Mouse (Mus musculus) heart, embryonic 16.5 days (tissue): Measurements from ENCODE around the gene Nutm1. TPM values are rescaled to one million over a fixed set of nuclear protein-coding genes. Genes with fewer than 3 reads are reported as not detected.
A peak's percentile ranks its signal among the peaks of the same experiment; 100 is the strongest.

Experiments
- ATAC-seq: fragments of 200-750 bp; cut with Nextera tagmentation; replicated peaks from 2 replicates; pipeline ENCODE4 v1.8.0; 2017; ENCODE audit warnings: moderate number of reproducible peaks; ENCODE audit not compliant: insufficient read depth, low FRiP score; ENCODE audit errors: extremely low read depth
- H3K27ac ChIP-seq: fragments of 300-500 bp; sonication (generic); 2 replicates; pipeline ENCODE4 v1.5.1; 2014; ENCODE audit warnings: mild to moderate bottlenecking, low read length, control low read depth, moderate library complexity
- H3K27me3 ChIP-seq: fragments of 300-500 bp; sonication (generic); 2 replicates; pipeline ENCODE4 v1.6.1; 2014; ENCODE audit warnings: low read length, mixed read lengths; ENCODE audit not compliant: control insufficient read depth, insufficient read depth
- H3K36me3 ChIP-seq: fragments of 300-500 bp; sonication (generic); 2 replicates; pipeline ENCODE4 v1.6.1; 2014; ENCODE audit not compliant: control insufficient read depth, insufficient read depth
- H3K4me1 ChIP-seq: fragments of 300-500 bp; sonication (generic); 2 replicates; pipeline ENCODE4 v1.6.1; 2014; ENCODE audit warnings: low read length, mixed read lengths; ENCODE audit not compliant: control insufficient read depth, insufficient read depth
- H3K4me2 ChIP-seq: fragments of 300-500 bp; sonication (generic); 2 replicates; pipeline ENCODE4 v1.6.1; 2014; ENCODE audit warnings: low read depth, mild to moderate bottlenecking, control low read depth, low read length
- H3K4me3 ChIP-seq: fragments of 300-500 bp; sonication (generic); 2 replicates; pipeline ENCODE4 v1.5.1; 2014; ENCODE audit warnings: mild to moderate bottlenecking, control low read depth, low read length
- H3K9ac ChIP-seq: fragments of 300-500 bp; sonication (generic); 2 replicates; pipeline ENCODE4 v1.6.1; 2014; ENCODE audit warnings: low read length, control low read depth
- H3K9me3 ChIP-seq: fragments of 300-500 bp; sonication (generic); replicated peaks from 2 replicates; pipeline ENCODE4 v1.6.1; 2016; ENCODE audit warnings: low read length; ENCODE audit not compliant: control insufficient read depth
- WGBS: fragments of 180-500 bp; shearing (Covaris S2); extraction: QIAGEN DNeasy Blood & Tissue Kit; methylation state at CpG from one replicate; pipeline ENCODE4 v1.1.7; 2014; 5-methylcytosine and 5-hydroxymethylcytosine counted together
- polyA plus RNA-seq: library from polyadenylated mRNA; unstranded; fragments of >200 nt; fragmentation: Nextera tagmentation; extraction: Ambion mirVana; gene quantifications from 2 replicates; pipeline ENCODE4 v1.2.1, GENCODE M21; 2015

Nutm1 gene
- polyA plus RNA-seq, 1 experiment from 2014 or later, result not detected

DNA sequence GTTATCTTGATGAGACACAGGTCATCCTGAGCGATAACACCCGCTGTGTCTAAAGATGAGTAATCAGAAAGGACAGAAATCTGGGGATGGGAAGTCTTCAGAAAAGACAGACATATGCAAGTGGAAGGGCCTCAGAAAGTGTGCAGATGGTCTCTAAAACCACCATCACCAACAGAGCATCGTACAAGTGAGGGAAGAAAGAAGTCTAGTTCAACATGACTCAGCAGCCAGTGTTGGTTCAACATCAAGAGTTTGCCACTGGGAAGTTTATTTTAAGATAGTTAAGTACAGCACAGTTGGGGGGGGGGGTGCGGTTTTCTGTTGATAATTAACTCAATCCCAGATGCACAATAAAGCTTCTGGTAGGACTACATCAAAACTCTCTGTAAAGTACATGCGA, 38.2 kb downstream of the Nutm1 start:
- Histone ChIP-seq H3K9ac (no peak overlapping the region), H3K9me3 (no peaks in the 10 kb centered on the region), H3K4me1 (no peaks in the 10 kb centered on the region), H3K36me3 (no peaks in the 10 kb centered on the region), H3K27ac (no peak overlapping the region), H3K4me2 (no peak overlapping the region), H3K27me3 (no peaks in the 10 kb centered on the region), H3K4me3 (no peak overlapping the region)
- no peak for ATAC-seq
- WGBS, result 77% methylated on average over 5 of the region's 5 CpGs

DNA sequence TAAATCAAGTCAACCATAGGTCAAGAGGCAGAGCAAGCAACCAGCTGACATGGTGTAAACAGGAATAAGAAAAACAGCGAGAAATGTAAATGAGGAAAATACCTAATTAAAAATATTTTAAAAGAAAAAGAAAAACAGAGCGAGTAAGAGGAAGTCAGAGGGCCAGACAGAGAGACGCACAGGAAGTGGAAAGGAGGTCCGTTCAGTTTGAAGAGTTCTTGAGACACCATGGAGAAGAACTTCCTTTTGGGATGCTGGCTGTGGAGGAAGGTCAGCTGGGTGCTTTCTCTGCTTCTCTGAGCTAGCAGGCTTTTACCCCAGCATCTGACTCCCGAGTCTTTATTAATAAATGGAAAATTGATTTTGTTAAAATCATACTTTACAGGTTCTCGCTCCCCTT, 41.5 kb downstream of the Nutm1 start:
- Histone ChIP-seq H3K4me2 (no peak overlapping the region), H3K9ac (no peak overlapping the region), H3K4me1 (no peaks in the 10 kb centered on the region), H3K9me3 (no peaks in the 10 kb centered on the region), H3K27ac (no peak overlapping the region), H3K36me3 (no peaks in the 10 kb centered on the region), H3K27me3 (no peaks in the 10 kb centered on the region), H3K4me3 (no peak overlapping the region)
- 70% methylated on average over 6 of the region's 6 CpGs for WGBS
- no peak for ATAC-seq

DNA sequence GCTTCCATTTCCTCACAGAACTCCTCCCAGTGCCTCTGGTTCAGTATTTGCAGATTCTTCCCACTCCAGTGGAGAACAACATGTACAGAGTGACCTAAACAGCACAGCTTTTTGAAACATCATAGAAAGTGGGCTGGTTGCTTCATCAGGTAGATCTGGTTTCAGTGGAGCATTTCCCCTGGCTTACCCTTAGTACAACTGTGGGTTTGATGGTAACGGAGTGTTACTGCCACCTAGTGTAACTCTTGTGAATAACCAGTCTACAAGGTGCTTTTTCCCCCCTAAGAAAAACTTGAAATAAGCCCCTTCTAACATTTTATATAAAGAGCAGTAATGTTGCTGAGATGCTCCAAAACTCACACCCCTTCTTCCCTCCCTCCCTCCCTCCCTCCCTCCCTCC, 43.1 kb downstream of the Nutm1 start:
- no peak overlapping the region for H3K9ac ChIP-seq
- ATAC-seq, result no peak
- WGBS, result 0% methylated on average over 1 of the region's 1 CpGs
- no peak overlapping the region for H3K27ac ChIP-seq
- no peak overlapping the region for H3K4me2 ChIP-seq
- H3K27me3 ChIP-seq, result no peaks in the 10 kb centered on the region
- no peaks in the 10 kb centered on the region for H3K9me3 ChIP-seq
- H3K4me3 ChIP-seq, result no peak overlapping the region
- no peaks in the 10 kb centered on the region for H3K4me1 ChIP-seq
- no peaks in the 10 kb centered on the region for H3K36me3 ChIP-seq

DNA sequence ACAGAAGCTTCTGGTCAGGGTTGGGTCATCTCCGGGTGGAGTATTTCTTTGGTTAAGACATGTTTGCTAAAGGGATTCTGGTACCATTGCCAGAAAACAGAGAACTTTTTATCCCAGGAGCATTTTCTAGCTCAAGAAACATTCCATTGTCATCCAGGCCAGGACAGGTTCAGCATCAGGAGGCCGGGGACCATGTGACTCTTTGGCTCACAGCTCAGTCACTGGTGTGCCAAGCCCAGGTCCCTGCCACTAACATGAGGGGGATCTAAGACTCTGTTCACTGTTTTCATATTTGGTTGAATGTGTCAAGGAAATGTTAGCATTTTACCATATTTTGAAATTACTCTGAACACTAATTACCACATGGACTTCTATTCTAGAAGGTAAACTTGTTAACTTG, 48.4 kb downstream of the Nutm1 start:
- WGBS, result 83% methylated on average over 2 of the region's 2 CpGs
- Histone ChIP-seq H3K4me1 (no peaks in the 10 kb centered on the region), H3K27ac (no peak overlapping the region), H3K36me3 (no peaks in the 10 kb centered on the region), H3K9me3 (no peaks in the 10 kb centered on the region), H3K4me2 (no peak overlapping the region), H3K27me3 (no peaks in the 10 kb centered on the region), H3K9ac (no peak overlapping the region), H3K4me3 (no peak overlapping the region)
- ATAC-seq, result no peak

DNA sequence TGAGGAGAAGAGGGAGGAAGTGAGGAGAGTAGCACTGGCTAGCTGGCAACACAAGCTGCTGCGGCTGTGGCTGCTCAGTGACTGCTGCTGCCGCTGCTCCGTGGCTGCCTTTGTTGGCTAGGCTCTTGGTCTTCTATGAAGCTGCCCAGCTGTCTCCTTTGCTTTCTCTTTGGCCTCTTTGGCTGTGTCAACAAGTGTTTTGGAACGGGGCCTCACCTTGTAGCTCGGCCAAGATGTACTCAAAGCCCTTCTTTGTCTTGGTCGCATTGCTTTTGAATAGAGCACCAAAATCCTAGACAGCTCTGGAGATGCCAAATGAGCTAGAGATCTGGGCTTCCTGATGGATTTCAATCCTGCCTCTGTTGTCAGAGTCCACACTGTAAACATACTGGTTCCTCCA, 48.9 kb downstream of the Nutm1 start:
- peak; percentile 45; the same call in 1 of the 2 replicates for ATAC-seq
- Histone ChIP-seq H3K4me3 (no peak overlapping the region), H3K4me2 (no peak overlapping the region), H3K36me3 (no peaks in the 10 kb centered on the region), H3K9ac (no peak overlapping the region), H3K27me3 (no peaks in the 10 kb centered on the region), H3K4me1 (no peaks in the 10 kb centered on the region), H3K9me3 (no peaks in the 10 kb centered on the region), H3K27ac (no peak overlapping the region)
- 66% methylated on average over 6 of the region's 6 CpGs for WGBS

DNA sequence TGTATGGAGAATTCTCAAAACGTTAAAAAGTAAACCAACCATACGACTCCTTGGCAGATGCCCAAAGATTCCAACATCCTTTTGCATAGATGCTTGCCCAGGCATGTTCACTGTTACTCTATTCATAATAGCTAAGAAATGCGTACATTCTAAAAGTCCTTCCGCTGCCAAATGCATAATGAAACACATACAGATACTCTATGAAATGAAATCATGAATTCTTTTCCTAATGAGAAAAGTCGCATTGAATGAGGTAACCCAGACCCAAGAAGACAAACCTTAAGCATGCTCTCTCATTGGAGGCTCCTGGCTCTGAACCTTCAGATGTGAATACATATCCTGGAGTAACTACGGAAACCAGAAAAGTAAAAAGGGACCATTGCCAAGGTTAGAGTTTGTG, 56.0 kb downstream of the Nutm1 start:
- WGBS, result 55% methylated on average over 6 of the region's 6 CpGs
- no peaks in the 10 kb centered on the region for H3K4me1 ChIP-seq
- H3K27me3 ChIP-seq, result no peaks in the 10 kb centered on the region
- no peak for ATAC-seq
- no peak overlapping the region for H3K4me2 ChIP-seq
- H3K36me3 ChIP-seq, result no peaks in the 10 kb centered on the region
- no peaks in the 10 kb centered on the region for H3K9me3 ChIP-seq
- H3K27ac ChIP-seq, result no peak overlapping the region
- no peak overlapping the region for H3K9ac ChIP-seq
- no peak overlapping the region for H3K4me3 ChIP-seq

Other genes with a start within 250 kb of the Nutm1 start
- gene Olfr1310, start 246.6 kb downstream of the Nutm1 start, polyA plus RNA-seq, result not detected in 2 replicates
- gene Olfr1311, start 234.9 kb downstream of the Nutm1 start, polyA plus RNA-seq, result not detected in 2 replicates
- gene Olfr1312, start 209.1 kb downstream of the Nutm1 start, polyA plus RNA-seq, result not detected in 2 replicates
- not detected in 2 replicates for gene Olfr1313, start 181.4 kb downstream of the Nutm1 start, polyA plus RNA-seq
- gene Olfr1314, start 162.5 kb downstream of the Nutm1 start, polyA plus RNA-seq, result not detected in 2 replicates
- gene Olfr1315-ps1, start 143.9 kb downstream of the Nutm1 start, polyA plus RNA-seq, result not detected in 2 replicates
- not detected in 2 replicates for gene Olfr1316, start 124.3 kb downstream of the Nutm1 start, polyA plus RNA-seq
- gene Olfr1317, start 119.0 kb downstream of the Nutm1 start, polyA plus RNA-seq, result not detected in 2 replicates
- not detected in 2 replicates for gene Olfr1318, start 105.1 kb downstream of the Nutm1 start, polyA plus RNA-seq
- 11.3 and 11.7 TPM in 2 replicates for gene Lpcat4, start 19.8 kb downstream of the Nutm1 start, polyA plus RNA-seq
- 164 and 169 TPM in 2 replicates for gene Nop10, start 2.6 kb upstream of the Nutm1 start, polyA plus RNA-seq
- 10.1 and 12.2 TPM in 2 replicates for gene Slc12a6, start 6.5 kb upstream of the Nutm1 start, polyA plus RNA-seq
- gene Gm21985, start 7.0 kb upstream of the Nutm1 start, polyA plus RNA-seq, result not detected in 2 replicates
- 98.0 and 98.5 TPM in 2 replicates for gene Emc4, start 108.7 kb upstream of the Nutm1 start, polyA plus RNA-seq
- gene Katnbl1, start 119.9 kb upstream of the Nutm1 start, polyA plus RNA-seq, result 21.3 and 25.1 TPM in 2 replicates
- gene Emc7, start 195.7 kb upstream of the Nutm1 start, polyA plus RNA-seq, result 18.3 and 19.2 TPM in 2 replicates
- gene Chrm5, start 221.5 kb upstream of the Nutm1 start, polyA plus RNA-seq, result not detected in 2 replicates
- 4.0 and 4.6 TPM in 2 replicates for gene Aven, start 233.7 kb upstream of the Nutm1 start, polyA plus RNA-seq